Mouse (Mus musculus): ENCODE measurements around the gene Olfr331. TPM values are rescaled to one million over a fixed set of nuclear protein-coding genes. Genes with fewer than 3 reads are reported as not detected.
"Not testable (repeated sequence)": the region's sequence is repeated elsewhere in the genome, so short reads cannot be mapped to it uniquely, and the experiment has no call there.

The Olfr331 gene
- not detected in 2 replicates for polyA plus RNA-seq (2014; fragmentation: Nextera tagmentation; extraction: Ambion mirVana)

- not testable (repeated sequence) for H3K27me3 ChIP-seq (ENCODE audit: control insufficient read depth, insufficient read depth, low read length); H3K4me2 ChIP-seq; DNase-seq (ENCODE audit: low spot score, missing footprints); H3K9ac ChIP-seq (ENCODE audit: low read length); H3K4me3 ChIP-seq (ENCODE audit: low read depth, low read length); H3K36me3 ChIP-seq (ENCODE audit: control insufficient read depth, insufficient read depth, low read length); H3K4me1 ChIP-seq (ENCODE audit: control insufficient read depth, insufficient read depth, low read length); H3K9me3 ChIP-seq (ENCODE audit: control insufficient read depth, low read length); H3K27ac ChIP-seq (ENCODE audit: low read depth, low read length); ATAC-seq (ENCODE audit: low FRiP score)
Measured at GRCm38 (mm10) chr11:58502472-58502871, at the start of gene Olfr331. Olfr331 (minus strand) TSS chr11:58502572.

GRCm38 (mm10) chr11:58546322-58546721 lies 44.0 kb upstream of the Olfr331 start, which contains the start of gene Olfr329-ps:
Olfr329-ps (minus strand) TSS chr11:58546422.
- H3K36me3 ChIP-seq (ENCODE audit: control insufficient read depth, insufficient read depth, low read length), result no peaks in the 10 kb centered on the region
- H3K27me3 ChIP-seq (ENCODE audit: control insufficient read depth, insufficient read depth, low read length), result no peaks in the 10 kb centered on the region
- no peak within 1 kb of the TSS for H3K4me2 ChIP-seq
- DNase-seq (ENCODE audit: low spot score, missing footprints) (no peak), ATAC-seq (ENCODE audit: low FRiP score) (no peak)
- 94% methylated on average over 5 of the region's 5 CpGs for WGBS
- H3K4me1 ChIP-seq (ENCODE audit: control insufficient read depth, insufficient read depth, low read length), result no peaks in the 10 kb centered on the region
- no peaks in the 10 kb centered on the region for H3K9me3 ChIP-seq (ENCODE audit: control insufficient read depth, low read length)
- no peak within 1 kb of the TSS for H3K9ac ChIP-seq (ENCODE audit: low read length)
- no peak within 1 kb of the TSS for H3K27ac ChIP-seq (ENCODE audit: low read depth, low read length)
- H3K4me3 ChIP-seq (ENCODE audit: low read depth, low read length), result no peak within 1 kb of the TSS

- H3K4me2 ChIP-seq; H3K27ac ChIP-seq (ENCODE audit: low read depth, low read length); H3K27me3 ChIP-seq (ENCODE audit: control insufficient read depth, insufficient read depth, low read length); H3K36me3 ChIP-seq (ENCODE audit: control insufficient read depth, insufficient read depth, low read length); H3K9ac ChIP-seq (ENCODE audit: low read length); DNase-seq (ENCODE audit: low spot score, missing footprints); H3K9me3 ChIP-seq (ENCODE audit: control insufficient read depth, low read length); H3K4me3 ChIP-seq (ENCODE audit: low read depth, low read length); ATAC-seq (ENCODE audit: low FRiP score); H3K4me1 ChIP-seq (ENCODE audit: control insufficient read depth, insufficient read depth, low read length): not testable (repeated sequence)
Measured at GRCm38 (mm10) chr11:58534736-58535135, 32.4 kb upstream of the Olfr331 start, which contains the start of gene Olfr330. Olfr330 (minus strand) TSS chr11:58534836.

DNA sequence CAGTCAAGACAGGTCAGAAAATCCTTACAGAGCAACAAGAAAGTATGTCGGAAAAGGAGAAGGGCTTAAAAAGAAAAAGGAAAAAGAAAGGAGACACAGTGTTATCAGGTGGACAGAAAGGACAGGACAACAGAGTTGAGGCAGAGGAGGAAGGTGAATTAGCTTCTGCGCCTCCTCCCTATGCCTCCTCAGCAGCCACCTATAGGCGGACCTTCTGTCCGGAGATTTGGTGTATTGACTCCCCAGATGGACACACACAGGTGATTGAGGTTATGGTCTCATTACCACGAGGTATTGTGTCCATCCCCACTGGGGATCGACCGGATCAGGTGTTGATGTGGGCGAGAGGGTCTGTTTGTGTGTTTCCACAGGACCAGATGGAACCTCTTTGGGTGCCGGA lies 17.4 kb upstream of the Olfr331 start:
- H3K9ac ChIP-seq (ENCODE audit: low read length); H3K27ac ChIP-seq (ENCODE audit: low read depth, low read length); H3K9me3 ChIP-seq (ENCODE audit: control insufficient read depth, low read length); H3K4me1 ChIP-seq (ENCODE audit: control insufficient read depth, insufficient read depth, low read length); H3K36me3 ChIP-seq (ENCODE audit: control insufficient read depth, insufficient read depth, low read length); H3K27me3 ChIP-seq (ENCODE audit: control insufficient read depth, insufficient read depth, low read length); H3K4me3 ChIP-seq (ENCODE audit: low read depth, low read length); ATAC-seq (ENCODE audit: low FRiP score); H3K4me2 ChIP-seq; DNase-seq (ENCODE audit: low spot score, missing footprints): not testable (repeated sequence)
- 95% methylated on average over 6 of the region's 9 CpGs for WGBS

DNA sequence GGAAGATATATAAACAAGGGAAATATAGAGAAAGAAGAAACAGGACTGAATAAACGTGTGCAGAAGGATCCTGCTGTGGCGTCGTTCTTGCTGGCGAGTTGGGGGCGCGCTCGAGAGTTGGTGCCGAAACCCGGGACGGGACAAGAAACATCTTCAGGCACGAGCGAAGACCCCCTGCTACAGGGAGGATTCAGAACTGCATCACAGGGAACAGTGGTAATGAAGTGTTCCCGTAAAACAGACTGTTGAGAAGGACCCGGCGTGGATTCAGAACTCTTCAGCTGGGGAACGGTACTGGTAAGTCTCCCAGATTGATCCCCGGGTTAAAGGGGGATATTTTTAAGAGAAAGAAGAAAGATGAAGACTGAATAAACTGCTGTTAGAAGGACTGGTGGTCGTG lies 16.5 kb upstream of the Olfr331 start:
- not testable (repeated sequence) for H3K4me3 ChIP-seq (ENCODE audit: low read depth, low read length); H3K4me2 ChIP-seq; DNase-seq (ENCODE audit: low spot score, missing footprints); H3K36me3 ChIP-seq (ENCODE audit: control insufficient read depth, insufficient read depth, low read length); H3K9me3 ChIP-seq (ENCODE audit: control insufficient read depth, low read length); H3K4me1 ChIP-seq (ENCODE audit: control insufficient read depth, insufficient read depth, low read length); H3K27me3 ChIP-seq (ENCODE audit: control insufficient read depth, insufficient read depth, low read length); ATAC-seq (ENCODE audit: low FRiP score); H3K9ac ChIP-seq (ENCODE audit: low read length); H3K27ac ChIP-seq (ENCODE audit: low read depth, low read length)
- WGBS, result 94% methylated on average over 17 of the region's 18 CpGs

DNA sequence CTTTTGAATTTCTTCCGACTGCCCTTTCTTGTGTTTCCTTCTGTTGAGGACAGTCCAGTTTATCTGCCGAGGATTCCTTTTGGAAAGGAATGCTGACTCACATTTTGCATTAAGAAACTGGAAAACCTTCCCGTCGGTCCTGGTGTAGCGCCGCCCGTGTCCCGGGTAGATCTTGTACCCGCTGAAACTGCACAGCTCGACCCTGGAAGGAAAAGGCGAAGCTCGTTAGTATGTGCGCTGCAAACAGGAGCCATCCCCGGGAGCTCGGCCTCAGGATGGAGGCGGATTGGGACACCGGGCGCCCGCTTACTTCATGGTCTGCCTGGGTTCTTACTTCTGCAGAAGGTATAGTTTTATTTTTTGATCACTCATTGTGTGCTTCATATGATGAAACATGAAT lies 6.7 kb upstream of the Olfr331 start:
- H3K9ac ChIP-seq (ENCODE audit: low read length); H3K4me1 ChIP-seq (ENCODE audit: control insufficient read depth, insufficient read depth, low read length); H3K4me3 ChIP-seq (ENCODE audit: low read depth, low read length); H3K9me3 ChIP-seq (ENCODE audit: control insufficient read depth, low read length); H3K36me3 ChIP-seq (ENCODE audit: control insufficient read depth, insufficient read depth, low read length); H3K4me2 ChIP-seq; ATAC-seq (ENCODE audit: low FRiP score); H3K27me3 ChIP-seq (ENCODE audit: control insufficient read depth, insufficient read depth, low read length); DNase-seq (ENCODE audit: low spot score, missing footprints); H3K27ac ChIP-seq (ENCODE audit: low read depth, low read length): not testable (repeated sequence)
- 87% methylated on average over 19 of the region's 19 CpGs for WGBS

DNA sequence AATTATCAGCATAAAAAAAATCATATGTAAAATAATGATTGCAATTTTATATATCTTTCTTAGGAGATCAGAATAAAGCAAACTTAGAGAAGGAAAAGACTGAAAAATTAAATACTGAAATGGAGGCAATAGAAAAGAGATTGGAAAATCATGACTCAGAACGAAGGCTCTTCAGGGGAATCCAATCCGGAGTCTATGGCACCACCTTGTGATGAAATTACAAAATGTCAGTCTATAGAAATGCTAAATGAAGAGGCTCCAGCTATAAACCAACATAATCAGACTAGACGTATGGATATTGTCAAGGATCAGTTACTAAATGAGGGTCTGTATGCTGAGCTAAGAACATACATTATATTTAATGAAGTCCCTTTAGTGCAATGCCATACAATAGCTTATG lies 3.1 kb downstream of the Olfr331 start:
- Histone ChIP-seq H3K4me2 (no peak overlapping the region), H3K36me3 (ENCODE audit: control insufficient read depth, insufficient read depth, low read length) (no peaks in the 10 kb centered on the region), H3K27me3 (ENCODE audit: control insufficient read depth, insufficient read depth, low read length) (no peaks in the 10 kb centered on the region), H3K9ac (ENCODE audit: low read length) (no peak overlapping the region), H3K27ac (ENCODE audit: low read depth, low read length) (no peak overlapping the region), H3K4me3 (ENCODE audit: low read depth, low read length) (no peak overlapping the region), H3K4me1 (ENCODE audit: control insufficient read depth, insufficient read depth, low read length) (no peaks in the 10 kb centered on the region), H3K9me3 (ENCODE audit: control insufficient read depth, low read length) (no peaks in the 10 kb centered on the region)
- WGBS, result 68% methylated on average over 3 of the region's 3 CpGs
- ATAC-seq (ENCODE audit: low FRiP score) (no peak), DNase-seq (ENCODE audit: low spot score, missing footprints) (no peak)

- 85% methylated on average over 9 of the region's 9 CpGs for WGBS
- Histone ChIP-seq H3K4me2 (no peak overlapping the region), H3K4me3 (ENCODE audit: low read depth, low read length) (no peak overlapping the region), H3K4me1 (ENCODE audit: control insufficient read depth, insufficient read depth, low read length) (no peaks in the 10 kb centered on the region), H3K36me3 (ENCODE audit: control insufficient read depth, insufficient read depth, low read length) (no peaks in the 10 kb centered on the region), H3K9ac (ENCODE audit: low read length) (no peak overlapping the region), H3K27ac (ENCODE audit: low read depth, low read length) (no peak overlapping the region), H3K9me3 (ENCODE audit: control insufficient read depth, low read length) (no peaks in the 10 kb centered on the region), H3K27me3 (ENCODE audit: control insufficient read depth, insufficient read depth, low read length) (no peaks in the 10 kb centered on the region)
- no peak for ATAC-seq (ENCODE audit: low FRiP score)
- DNase-seq (ENCODE audit: low spot score, missing footprints), result no peak
Measured at GRCm38 (mm10) chr11:58498761-58499160, 3.6 kb downstream of the Olfr331 start.

GRCm38 (mm10) chr11:58492455-58492854 lies 9.9 kb downstream of the Olfr331 start, which contains the start of gene Olfr332:
Olfr332 (minus strand) TSS chr11:58492555.
- Histone ChIP-seq H3K9me3 (ENCODE audit: control insufficient read depth, low read length) (no peaks in the 10 kb centered on the region), H3K4me3 (ENCODE audit: low read depth, low read length) (no peak within 1 kb of the TSS), H3K4me2 (no peak within 1 kb of the TSS), H3K36me3 (ENCODE audit: control insufficient read depth, insufficient read depth, low read length) (no peaks in the 10 kb centered on the region), H3K27me3 (ENCODE audit: control insufficient read depth, insufficient read depth, low read length) (no peaks in the 10 kb centered on the region), H3K27ac (ENCODE audit: low read depth, low read length) (no peak within 1 kb of the TSS), H3K9ac (ENCODE audit: low read length) (no peak within 1 kb of the TSS), H3K4me1 (ENCODE audit: control insufficient read depth, insufficient read depth, low read length) (no peaks in the 10 kb centered on the region)
- 75% methylated on average over 2 of the region's 2 CpGs for WGBS
- ATAC-seq (ENCODE audit: low FRiP score), result no peak
- no peak for DNase-seq (ENCODE audit: low spot score, missing footprints)

DNA sequence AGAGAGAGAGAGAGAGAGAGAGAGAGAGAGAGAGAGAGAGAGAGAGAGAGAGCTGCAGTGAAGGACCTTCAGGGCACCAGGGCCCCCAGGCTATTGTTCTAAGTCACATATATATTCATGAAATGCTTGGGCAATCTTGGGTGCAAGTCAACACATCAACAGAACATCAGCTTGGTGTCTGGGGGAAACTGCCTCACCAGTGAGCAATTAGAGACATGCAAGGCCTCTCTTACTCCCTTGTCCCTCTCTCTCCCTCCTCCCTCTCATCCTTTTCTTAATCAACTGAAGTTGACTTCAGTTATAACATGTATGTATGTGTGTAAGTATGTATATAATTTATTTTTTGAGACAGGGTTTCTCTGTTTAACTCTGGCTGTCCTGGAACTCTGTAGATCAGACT lies 40.2 kb downstream of the Olfr331 start, which contains the start of gene Olfr30:
Gene Olfr30 (minus strand): TSS at position 101 of the 400 bp plus-strand sequence.
- H3K9ac ChIP-seq (ENCODE audit: low read length), result no peak within 1 kb of the TSS
- no peak for ATAC-seq (ENCODE audit: low FRiP score)
- H3K4me3 ChIP-seq (ENCODE audit: low read depth, low read length), result no peak within 1 kb of the TSS
- H3K27me3 ChIP-seq (ENCODE audit: control insufficient read depth, insufficient read depth, low read length), result no peaks in the 10 kb centered on the region
- DNase-seq (ENCODE audit: low spot score, missing footprints), result no peak
- H3K36me3 ChIP-seq (ENCODE audit: control insufficient read depth, insufficient read depth, low read length), result no peaks in the 10 kb centered on the region
- no peak within 1 kb of the TSS for H3K4me2 ChIP-seq
- H3K4me1 ChIP-seq (ENCODE audit: control insufficient read depth, insufficient read depth, low read length), result no peaks in the 10 kb centered on the region
- H3K9me3 ChIP-seq (ENCODE audit: control insufficient read depth, low read length), result no peaks in the 10 kb centered on the region
- H3K27ac ChIP-seq (ENCODE audit: low read depth, low read length), result no peak within 1 kb of the TSS

Data from midbrain, embryonic 11.5 days (tissue).